Mouse (Mus musculus) T-helper 1 cell (primary cell): ENCODE results near the gene Pard6a.

ENCODE experiments used
- in situ Hi-C: fragments of 300-600 bp; cut with MboI, MseI; formaldehyde crosslinking; loops from one replicate; pipeline ENCODE4 v1.15.1; 2025; ENCODE audit warnings: high pct_unique_total_duplicates

The Pard6a gene

DNA sequence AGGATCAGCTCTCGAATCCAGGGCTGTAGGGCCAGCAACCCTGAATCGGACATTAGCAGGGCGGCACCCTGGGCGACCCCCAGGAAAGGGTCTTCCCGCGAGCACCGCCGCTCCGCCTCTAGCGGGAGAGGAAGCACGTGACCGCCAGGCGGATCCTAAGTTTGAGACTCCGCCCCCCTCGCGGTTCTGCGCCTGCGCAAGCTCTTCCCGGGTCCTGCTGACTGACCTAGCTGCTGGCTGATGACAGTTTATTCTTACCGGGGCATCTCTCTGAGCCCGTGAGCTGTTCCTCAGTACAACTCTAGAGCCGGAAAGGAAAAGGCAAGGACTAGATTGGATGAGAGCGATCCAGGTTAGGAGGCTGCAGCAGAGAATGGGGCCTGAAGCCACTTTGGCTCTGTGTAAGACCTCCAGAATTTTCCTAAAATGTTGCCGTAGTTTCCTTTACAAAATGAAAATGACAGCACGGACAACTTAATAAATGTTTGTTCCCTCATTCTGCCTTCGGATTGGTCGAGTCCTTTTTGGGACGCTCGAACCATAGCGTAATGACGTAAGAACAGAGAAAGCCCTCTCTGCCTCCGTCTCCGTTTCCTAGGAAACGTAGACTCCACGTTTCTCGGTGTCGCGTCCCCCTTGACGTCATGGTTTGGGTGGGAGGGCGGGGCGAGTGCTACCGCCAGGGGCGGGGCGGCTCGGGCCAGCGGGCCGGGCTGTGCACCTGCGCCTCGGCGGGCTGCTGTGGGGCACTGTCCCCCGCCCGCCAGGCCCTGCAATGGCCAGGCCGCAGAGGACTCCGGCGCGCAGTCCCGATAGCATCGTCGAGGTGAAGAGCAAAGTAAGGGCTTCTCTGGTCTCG, at the start of gene Pard6a, which contains the start of gene Acd:
Pard6a (plus strand) TSS at position 183 of the 859 bp plus-strand sequence.
Acd (minus strand) TSS at position 137 of the 859 bp plus-strand sequence.
- in situ Hi-C loops, result no loop called here

DNA sequence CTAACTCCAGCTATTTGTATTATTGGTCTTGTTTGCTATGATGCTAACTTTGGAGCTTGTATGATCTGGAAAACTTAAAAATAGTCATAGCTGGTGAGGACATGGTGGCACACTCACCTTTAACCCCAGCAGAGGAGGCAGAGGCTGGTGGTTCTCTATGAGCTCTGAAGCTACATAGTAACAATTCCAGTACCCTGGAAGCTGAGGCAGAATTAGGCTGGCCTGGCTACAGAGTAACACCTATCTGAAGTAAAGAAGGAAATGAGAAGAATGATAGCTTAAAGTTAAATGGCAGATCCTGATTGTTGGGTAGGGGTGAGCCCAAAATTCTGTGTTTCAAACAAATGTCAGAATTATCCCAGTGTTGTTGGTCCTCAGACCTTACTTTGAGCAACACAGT, 43.3 kb upstream of the Pard6a start:
- in situ Hi-C loops, result no loop called here

DNA sequence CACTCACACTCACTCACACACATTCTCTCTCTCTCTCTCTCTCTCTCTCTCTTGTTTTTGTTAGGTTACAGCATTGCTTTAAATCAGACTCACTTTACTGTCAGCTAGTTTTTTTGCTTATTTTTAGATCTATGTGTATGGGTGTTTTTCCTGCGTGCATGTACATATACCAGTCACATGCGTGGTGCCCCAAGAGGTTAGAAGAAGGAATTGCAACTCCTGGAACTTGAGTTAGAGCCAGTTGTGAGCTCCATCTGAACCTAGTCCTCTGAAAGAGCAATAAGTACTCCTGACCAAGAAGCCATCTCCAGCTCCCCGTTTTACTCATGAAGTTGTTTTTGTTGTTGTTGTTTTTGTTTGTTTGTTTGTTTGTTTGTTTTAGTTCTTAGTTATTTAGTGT, 39.8 kb upstream of the Pard6a start:
- in situ Hi-C loops, result no loop called here

DNA sequence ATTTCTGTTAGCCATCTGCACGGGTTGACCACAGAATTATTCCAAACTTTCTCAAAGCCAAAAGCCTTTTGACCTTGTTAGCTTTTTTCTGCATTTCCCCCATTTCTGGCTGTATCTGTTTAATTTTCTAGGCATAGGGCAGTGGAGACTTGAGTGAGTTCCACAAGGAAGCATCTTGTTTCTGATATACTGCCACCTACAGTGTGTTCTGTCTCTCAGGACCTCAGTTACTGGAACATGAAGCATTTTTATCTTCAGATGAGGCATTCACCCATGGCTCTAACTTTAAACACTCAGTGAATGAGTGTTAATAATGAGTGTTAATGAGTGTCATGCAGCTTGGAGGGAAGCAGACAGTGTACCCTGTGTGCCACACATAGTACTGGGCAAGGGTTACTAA, 23.1 kb upstream of the Pard6a start:
- in situ Hi-C loops, result no loop called here

DNA sequence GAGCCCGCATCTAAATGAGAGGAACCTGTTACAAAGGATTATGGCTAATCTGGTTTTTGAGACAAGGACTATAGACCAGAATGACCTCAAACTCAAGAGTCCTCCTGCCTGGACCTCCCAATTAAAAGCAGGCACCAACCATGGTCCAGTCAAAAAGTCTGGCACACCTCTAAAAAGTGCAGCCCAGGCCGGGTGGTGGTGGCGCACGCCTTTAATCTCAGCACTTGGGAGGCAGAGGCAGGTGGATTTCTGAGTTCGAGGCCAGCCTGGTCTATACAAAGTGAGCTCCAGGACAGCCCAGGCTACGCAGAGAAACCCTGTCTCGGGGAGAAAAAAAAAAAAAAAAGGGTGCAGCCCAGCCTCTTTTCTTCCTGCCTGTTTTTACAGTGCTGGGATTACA, 15.6 kb upstream of the Pard6a start:
- in situ Hi-C loops, result loop anchor here (5.0 kb wide), 1 partner anchor 68 kb away; no protein-coding TSS in a partner anchor

DNA sequence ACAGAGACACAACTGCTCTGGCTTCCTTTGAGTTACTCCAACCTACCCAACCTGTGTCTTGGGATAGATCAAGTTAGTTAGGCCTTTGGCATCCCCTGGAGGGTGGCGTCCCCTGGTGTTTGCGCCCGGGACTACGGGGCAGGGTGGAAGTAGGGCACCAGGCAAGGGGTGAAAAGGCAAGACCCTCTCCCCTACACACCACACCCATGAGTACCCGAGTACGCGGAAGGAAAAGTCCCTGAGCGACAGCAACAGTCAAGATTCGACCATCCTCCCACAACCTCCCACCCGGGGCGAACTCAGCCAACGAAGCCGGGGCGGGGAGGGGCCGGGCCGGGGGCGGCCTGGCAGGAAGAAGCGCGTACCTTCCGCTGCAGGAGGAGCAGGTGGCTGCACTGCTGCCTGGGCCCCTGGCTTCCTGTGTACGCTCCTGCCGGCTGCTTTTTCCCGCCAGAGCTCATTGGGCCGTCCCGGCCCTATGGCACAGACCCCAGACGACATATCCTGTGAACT, 15.1 kb upstream of the Pard6a start, which contains the start of gene Carmil2:
Carmil2 (plus strand) TSS at position 479 of the 513 bp plus-strand sequence.
- in situ Hi-C loops, result loop anchor here (5.0 kb wide), 1 partner anchor 69 kb away; no protein-coding TSS in a partner anchor

DNA sequence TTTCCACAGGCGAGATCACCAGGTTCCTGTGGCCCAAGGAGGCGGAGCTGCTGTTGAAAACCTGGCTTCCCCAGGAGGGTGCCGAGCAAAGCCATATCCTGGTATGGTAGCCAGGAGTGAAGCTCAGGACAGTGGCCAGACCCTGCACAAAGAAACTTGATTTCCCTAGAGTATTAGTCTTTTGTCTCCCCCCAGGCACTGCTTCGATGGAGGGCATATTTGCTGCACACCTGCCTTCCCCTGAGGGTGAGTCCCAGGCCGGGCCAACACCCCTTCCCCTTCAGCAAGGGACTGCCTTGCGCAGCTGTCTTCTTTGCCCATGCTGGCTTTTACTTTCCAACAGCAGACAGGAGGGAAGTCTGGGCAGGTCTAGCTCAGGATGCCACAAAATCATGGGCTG, 14.4 kb upstream of the Pard6a start:
- in situ Hi-C loops, result loop anchor here (5.0 kb wide), 1 partner anchor 69 kb away; no protein-coding TSS in a partner anchor

DNA sequence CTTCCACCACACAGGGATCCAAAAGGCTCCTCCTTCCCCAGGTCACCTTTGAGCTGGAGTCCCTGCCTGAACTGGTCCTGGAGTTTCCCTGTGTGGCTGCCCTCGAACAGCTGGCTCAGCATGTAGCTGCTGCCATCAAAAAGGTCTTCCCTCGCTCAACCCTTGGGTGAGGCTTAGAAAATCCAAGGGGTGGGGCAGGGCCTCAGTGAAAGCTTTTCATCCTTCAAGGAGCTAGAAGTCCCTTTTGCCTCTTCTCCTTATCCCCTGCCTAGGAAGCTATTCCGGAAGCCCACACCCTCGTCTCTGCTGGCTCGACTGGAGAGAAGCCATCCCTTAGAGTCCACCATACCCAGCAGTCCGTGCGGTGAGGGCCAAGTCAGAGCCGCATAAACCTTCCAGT, 13.4 kb upstream of the Pard6a start:
- in situ Hi-C loops, result loop anchor here (5.0 kb wide), 1 partner anchor 70 kb away; no protein-coding TSS in a partner anchor

DNA sequence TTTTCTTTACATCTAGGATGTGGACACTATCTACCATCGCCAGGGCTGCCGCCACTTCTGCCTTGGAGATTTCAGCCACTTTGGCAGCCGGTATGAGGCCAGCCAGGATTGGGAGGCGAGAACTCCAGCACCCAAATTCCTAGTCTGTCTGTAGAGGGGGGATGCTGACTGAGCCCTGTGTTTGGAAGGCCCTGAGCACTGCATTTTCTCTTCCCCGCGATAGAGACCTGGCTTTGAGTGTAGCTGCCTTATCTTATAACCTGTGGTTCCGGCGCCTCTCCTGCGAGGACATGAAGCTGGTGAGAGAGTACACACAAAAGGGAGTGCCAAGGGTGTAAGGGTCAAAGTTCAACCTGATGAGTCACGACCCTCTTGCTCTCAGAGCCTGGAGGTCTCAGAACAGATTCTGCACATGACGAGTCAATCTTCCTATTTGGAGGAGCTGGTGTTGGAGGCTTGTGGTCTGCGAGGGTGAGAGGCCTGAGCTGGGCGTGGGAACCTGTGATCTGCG, 12.7 kb upstream of the Pard6a start:
- in situ Hi-C loops, result loop anchor here (5.0 kb wide), 1 partner anchor 71 kb away; no protein-coding TSS in a partner anchor

DNA sequence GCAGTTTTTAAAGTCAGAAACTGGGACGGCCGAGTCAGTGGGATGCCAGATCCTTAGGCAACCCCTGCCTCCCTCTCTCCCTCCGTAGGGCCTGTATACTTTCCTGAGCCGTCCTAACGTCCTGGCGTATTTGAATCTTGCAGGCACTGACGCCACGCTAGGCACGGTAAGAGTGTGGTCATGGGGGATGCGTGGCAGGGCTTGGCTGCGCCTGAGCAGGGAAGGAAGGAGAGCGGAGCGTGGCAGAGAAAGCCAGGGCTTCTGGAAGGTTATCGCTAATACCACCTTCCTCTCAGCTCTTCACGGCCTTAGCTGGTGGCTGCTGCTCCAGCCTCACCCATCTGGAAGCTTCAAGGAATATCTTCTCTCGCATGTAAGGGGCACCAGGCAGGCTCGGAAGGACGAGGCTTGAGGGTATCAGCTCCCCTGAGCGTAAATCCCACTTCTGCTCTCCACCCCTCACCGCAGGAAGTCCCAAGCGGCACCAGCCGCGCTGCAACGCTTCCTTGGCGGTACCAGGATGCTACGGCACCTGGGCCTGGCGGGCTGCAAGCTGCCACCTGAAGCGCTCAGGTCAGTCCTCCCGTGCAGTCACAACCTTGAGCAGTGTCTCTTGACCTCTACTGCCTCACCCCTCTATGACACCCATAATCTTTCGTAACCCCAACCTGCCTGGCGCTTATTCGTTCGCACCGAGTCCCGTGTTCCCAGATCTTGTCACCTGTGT, 11.5 kb upstream of the Pard6a start:
- in situ Hi-C loops, result loop anchor here (5.0 kb wide), 1 partner anchor 72 kb away; no protein-coding TSS in a partner anchor

DNA sequence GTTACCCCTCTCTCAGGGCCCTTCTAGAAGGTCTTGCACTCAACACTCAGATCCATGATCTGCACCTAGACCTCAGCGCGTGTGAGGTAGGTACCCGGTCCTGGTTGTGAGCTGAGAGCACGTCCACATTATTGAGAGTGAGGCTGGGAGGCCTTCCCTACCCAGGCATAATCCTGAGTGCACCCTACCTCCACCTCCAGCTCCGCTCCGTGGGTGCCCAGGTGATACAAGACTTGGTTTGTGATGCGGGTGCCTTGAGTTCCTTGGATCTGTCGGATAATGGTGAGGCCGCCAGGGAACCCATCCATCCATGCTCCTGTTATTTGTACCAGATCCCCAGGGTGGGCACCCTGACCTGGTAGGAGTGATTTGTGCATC, 11.0 kb upstream of the Pard6a start:
- in situ Hi-C loops, result loop anchor here (5.0 kb wide), 1 partner anchor 73 kb away; no protein-coding TSS in a partner anchor

DNA sequence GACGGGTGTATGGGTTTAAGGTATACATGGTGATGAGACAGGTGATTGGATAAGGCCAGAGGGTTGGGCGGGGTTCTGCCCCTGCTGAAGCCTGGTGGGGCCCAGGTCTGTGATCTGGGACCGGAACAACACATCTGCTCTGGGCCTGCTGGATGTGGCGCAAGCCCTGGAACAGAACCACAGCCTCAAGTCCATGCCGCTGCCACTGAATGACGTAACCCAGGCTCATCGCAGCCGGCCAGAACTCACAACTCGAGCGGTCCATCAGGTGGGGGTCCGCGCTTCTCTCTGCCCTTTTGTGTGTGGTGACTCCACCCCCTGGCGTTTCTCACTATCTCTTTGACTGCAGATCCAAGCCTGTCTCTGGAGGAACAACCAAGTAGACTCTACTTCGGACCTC, 10.0 kb upstream of the Pard6a start:
- in situ Hi-C loops, result no loop called here

DNA sequence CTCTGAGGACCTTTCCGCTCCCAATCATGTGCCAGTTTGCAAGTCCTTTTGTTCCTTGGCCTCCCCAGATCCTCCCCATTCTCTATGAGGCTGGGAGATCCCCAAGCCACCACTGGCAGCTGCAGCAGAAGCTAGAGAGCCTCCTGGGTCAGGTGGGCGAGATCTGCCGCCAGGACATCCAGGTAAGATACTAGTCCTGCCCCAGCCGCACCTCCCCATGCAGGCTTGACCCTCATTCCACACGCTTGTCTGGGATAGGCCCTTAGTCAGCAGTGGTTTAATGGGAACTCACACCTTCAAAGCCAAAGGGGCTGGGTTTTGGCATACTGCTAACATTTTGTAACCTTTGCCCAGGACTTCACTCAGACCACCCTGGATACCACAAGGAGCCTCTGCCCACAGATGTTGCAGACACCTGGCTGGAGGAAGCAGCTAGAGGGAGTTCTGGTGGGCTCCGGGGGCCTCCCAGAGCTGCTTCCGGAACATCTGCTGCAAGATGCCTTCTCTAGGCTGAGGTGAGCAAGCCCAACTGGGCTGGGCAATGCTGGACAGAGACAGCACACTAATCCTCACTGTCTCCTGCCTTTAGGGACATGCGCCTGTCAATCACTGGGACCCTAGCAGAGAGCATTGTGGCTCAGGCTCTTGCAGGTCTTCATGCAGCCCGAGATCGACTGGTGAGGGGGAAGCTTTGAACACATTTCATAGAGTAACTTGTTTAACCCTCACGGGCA, 8.3 kb upstream of the Pard6a start:
- in situ Hi-C loops, result no loop called here

DNA sequence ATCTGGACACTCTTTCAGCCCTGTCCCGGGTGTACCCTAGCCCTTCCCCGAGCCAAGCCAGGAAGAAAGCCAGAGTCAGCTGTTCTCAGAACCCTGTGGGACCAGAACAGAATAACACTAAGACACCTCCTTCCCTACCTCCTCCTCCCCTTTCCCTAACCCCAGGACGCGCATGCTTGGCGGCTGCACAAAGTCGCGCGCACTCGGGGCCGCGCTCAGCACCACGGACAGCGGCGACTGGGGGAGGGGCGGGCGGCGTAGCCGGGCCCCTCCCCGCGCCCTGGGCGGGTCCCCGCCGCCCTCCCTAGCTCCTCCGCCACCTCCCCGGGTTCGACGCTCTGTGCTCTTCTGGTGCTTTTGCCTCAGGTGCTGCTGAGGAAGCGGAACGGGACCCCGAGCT, 7.3 kb upstream of the Pard6a start:
- in situ Hi-C loops, result no loop called here

DNA sequence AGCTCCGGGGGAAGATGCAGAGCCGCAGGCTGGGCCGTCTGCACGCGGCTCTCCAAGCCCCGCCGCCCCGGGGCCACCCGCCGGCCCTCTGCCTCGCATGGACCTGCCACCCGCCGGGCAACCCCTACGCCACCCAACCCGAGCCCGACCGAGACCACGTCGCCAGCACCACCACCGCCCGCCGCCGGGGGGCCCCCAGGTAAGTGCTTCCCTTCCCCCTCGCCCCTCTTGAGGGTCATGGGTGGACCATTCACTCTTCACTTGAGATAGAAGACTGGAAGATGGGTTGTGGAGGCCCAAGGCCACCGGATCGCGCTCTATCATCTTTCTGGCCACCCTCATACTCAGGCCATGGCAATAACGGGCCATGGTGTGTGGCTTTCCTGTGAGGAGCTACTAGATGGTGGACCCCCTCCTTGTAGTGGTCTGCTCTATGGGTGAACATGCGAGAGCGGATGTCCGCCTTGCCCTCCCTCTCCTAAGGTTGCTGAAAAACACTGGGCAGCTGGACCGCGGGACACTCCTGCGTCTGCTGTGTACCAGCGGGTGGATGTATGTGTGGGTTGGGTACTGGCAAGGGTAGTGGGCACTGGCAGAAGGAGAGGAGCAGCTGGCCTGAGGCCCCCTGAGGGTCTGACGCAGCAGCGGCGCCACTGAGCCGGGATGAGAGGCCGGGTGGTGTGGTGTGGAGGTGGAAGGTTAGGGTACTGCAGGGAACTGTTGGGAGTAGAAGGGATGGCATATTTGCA, 6.7 kb upstream of the Pard6a start:
- in situ Hi-C loops, result no loop called here

DNA sequence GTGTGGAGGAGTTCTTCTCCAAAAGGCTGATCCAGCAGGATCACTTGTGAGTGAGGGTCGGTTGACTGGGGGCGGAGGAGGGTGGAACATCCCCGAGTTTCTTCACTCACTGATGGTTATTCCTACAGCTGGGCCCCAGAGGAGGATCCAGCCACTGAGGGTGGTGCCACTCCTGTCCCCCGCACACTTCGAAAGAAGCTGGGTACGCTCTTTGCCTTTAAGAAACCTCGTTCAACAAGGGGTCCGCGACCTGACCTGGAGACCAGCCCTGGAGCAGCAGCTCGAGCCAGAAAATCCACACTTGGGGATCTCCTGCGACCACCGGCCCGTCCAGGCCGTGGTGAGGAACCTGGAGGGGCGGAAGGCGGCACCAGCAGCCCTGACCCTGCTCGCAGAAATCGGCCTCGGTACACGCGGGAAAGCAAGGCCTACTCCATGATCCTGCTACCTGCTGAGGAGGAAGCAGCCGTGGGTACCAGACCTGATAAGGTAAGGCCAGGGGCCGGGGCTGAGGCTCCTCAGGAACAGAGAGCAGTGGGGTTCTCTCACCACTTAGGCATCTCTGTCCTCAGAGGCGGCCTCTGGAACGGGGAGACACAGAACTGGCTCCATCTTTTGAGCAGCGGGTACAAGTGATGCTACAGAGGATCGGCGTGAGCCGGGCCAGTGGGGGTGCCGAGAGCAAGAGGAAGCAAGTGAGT, 5.7 kb upstream of the Pard6a start:
- in situ Hi-C loops, result no loop called here

DNA sequence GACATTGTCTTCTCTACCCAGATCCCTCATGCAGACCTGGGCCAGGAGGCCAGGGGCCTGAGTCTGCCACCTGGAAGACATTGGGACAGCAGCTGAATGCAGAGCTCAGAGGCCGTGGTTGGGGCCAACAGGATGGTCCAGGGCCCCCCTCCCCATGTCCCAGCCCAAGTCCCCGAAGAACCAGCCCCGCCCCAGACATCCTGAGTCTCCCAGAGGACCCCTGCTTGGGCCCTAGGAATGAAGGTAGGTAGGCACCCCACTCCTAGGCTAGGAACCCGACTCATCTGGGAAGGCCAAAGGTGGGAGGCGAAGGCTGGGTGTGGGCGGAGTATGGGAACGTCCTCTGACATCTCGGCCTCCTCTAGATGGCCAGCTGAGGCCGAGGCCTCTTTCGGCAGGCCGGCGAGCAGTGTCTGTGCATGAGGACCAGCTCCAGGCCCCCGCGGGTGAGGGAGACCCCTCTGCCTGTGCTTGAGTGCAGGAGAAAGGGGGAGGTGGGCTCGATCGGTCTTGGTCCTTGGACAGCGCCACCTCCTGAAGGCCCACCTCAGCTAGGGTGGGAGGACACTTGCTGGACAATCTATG, 3.7 kb upstream of the Pard6a start:
- in situ Hi-C loops, result no loop called here

DNA sequence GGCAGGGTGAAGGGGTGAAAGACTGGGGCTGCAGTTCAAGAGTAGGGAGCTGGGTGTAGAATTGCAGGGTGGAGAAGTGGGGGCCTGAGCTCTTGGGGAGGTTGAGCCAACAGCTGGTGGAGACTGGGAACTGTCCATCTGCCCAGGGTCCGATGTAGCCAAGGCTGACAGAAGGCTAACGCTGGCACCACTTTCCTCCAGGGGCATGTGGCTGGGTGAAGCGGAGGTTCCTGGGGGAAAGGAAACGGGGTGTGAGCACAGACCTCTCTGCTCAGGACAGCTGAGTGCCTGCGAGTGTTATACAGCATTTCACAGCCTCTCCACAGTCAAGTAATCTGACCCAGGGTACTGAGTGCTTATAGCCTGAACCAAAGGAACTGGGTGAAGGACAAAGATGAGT, 2.2 kb upstream of the Pard6a start:
- in situ Hi-C loops, result no loop called here

DNA sequence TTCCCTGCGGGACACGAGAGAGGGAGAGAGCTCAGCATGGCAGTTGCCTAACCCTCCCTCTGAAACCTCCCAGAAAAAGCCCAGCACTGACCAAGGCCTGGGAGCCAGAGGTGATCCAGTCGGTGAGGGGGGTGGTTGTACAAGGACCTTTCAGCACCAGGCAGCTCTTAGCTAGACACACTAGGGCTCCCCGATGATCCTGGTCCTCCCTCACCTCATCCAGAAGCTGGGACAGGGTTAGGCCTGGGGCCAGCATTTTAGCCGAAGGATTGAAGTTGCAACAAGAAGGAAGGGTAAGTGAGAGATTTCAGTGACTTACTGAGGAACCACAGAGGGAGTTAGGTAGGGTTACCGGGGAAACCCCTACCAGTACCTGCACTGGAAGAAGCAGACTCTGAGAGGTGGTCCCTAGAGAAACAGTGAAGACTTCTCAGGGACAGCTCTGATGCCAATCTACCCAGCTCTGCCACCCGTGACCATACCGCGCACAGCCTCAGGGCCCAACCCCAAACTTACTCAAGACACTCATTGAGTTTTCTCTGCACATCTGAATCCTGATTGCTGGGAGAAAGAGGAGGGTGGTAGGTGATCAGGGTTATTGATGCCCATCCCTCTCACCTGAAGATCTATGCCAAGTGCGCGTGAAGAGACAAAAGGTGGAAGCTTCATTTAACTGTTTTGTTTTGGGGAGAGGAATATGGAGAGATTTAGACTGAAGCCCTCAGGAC, 1.3 kb upstream of the Pard6a start:
- in situ Hi-C loops, result no loop called here
